Mouse (Mus musculus) hindbrain, embryonic 11.5 days (tissue): ENCODE measurements at regions not wholly inside any gene's neighbourhood (a gene's known extent, or its start where the extent isn't known, plus 50 kb on each side); places are given as distances from the start of the nearest gene placed in this dataset. TPM values are rescaled to one million over a fixed set of nuclear protein-coding genes. Genes with fewer than 3 reads are reported as not detected.

Experiments
- ATAC-seq: fragments of 200-750 bp; cut with Nextera tagmentation; 2 replicates; pipeline ENCODE4 v1.8.0; 2017; ENCODE audit warnings: mild to moderate bottlenecking, moderate TSS enrichment, moderate library complexity; ENCODE audit not compliant: low FRiP score
- DNase-seq: peaks from one replicate; pipeline ENCODE4 v3.0.0-alpha.2; 2015; ENCODE audit warnings: low spot score
- H3K27ac ChIP-seq: fragments of 300-500 bp; sonication (generic); 2 replicates; pipeline ENCODE4 v1.5.1; 2014; ENCODE audit warnings: mild to moderate bottlenecking, low read depth, low read length
- H3K27me3 ChIP-seq: fragments of 300-500 bp; sonication (generic); 2 replicates; pipeline ENCODE4 v1.6.1; 2014; ENCODE audit warnings: mild to moderate bottlenecking, low read length, moderate library complexity, mixed read lengths; ENCODE audit not compliant: control insufficient read depth, insufficient read depth
- H3K36me3 ChIP-seq: fragments of 300-500 bp; sonication (generic); 2 replicates; pipeline ENCODE4 v1.6.1; 2014; ENCODE audit warnings: mild to moderate bottlenecking, low read length, moderate library complexity, mixed read lengths; ENCODE audit not compliant: control insufficient read depth, insufficient read depth
- H3K4me1 ChIP-seq: fragments of 300-500 bp; sonication (generic); replicated peaks from 2 replicates; pipeline ENCODE4 v1.6.1; 2014; ENCODE audit warnings: low read length, mixed read lengths; ENCODE audit not compliant: control insufficient read depth, insufficient read depth
- H3K4me2 ChIP-seq: fragments of 300-500 bp; sonication (generic); replicated peaks from 2 replicates; pipeline ENCODE4 v1.6.1; 2014; ENCODE audit warnings: mild to moderate bottlenecking, low read depth, low read length
- H3K4me3 ChIP-seq: fragments of 300-500 bp; sonication (generic); 2 replicates; pipeline ENCODE4 v1.5.1; 2014; ENCODE audit warnings: low read depth, low read length
- H3K9ac ChIP-seq: fragments of 300-500 bp; sonication (generic); 2 replicates; pipeline ENCODE4 v1.6.1; 2014; ENCODE audit warnings: low read depth, low read length
- H3K9me3 ChIP-seq: fragments of 300-500 bp; sonication (generic); 2 replicates; pipeline ENCODE4 v1.6.1; 2016; ENCODE audit warnings: low read length; ENCODE audit not compliant: control insufficient read depth
- WGBS: fragments of 180-500 bp; shearing (Covaris S2); extraction: QIAGEN DNeasy Blood & Tissue Kit; methylation state at CpG from one replicate; pipeline ENCODE4 v1.1.7; 2014; 5-methylcytosine and 5-hydroxymethylcytosine counted together
- microRNA counts: library from miRNA; unstranded; fragments of <30 nt; microRNA quantifications from one replicate; lab custom pipeline; 2015

DNA sequence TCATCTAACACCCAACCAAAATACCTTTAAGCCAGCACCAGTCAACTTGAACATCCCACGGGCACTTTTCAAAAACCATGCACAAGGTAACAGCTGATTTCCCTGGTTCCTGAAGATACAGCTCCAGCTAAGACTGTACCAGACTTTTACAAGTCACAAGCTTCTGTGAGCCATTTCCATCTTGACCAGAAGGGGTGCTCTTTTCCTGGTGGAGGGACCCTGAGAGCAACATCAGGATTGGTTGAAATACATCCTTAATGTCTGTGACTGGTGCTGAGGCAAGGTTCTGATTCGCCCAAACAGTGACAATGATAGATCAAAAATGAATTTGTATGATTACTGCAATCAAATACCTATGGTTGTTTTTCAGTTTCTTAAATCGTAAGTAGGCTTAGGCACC is 71.0 kb upstream of the Sptlc3 start:
- DNase-seq, result no peak
- Histone ChIP-seq H3K4me2 (no peak overlapping the region), H3K4me3 (no peak overlapping the region), H3K36me3 (no peaks in the 10 kb centered on the region), H3K27ac (no peak overlapping the region), H3K4me1 (no peaks in the 10 kb centered on the region), H3K9ac (no peak overlapping the region), H3K9me3 (no peaks in the 10 kb centered on the region), H3K27me3 (no peaks in the 10 kb centered on the region)
- WGBS, result 89% methylated on average over 3 of the region's 3 CpGs
- no peak for ATAC-seq

DNA sequence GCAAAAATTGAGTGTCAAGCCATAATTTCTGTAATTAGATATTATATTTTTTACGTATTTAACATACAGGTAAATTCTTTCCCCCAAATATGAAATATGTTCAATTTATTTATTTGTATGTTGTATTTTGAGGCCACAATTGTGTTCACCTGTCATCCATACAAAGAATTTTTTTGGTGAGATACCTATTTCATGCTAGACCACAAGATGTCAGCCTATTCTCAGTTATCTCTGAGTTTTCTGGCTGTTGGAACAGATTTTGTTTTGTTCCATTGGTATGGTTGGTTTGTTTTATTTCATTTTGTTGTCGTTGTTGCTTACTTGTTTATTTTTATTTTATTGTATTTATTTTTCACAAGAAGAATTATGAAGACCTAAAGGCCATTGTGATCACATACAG is 70.3 kb upstream of the Sptlc3 start:
- no peak overlapping the region for H3K4me2 ChIP-seq
- H3K4me3 ChIP-seq, result no peak overlapping the region
- 80% methylated on average over 2 of the region's 2 CpGs for WGBS
- no peaks in the 10 kb centered on the region for H3K27me3 ChIP-seq
- no peaks in the 10 kb centered on the region for H3K4me1 ChIP-seq
- H3K36me3 ChIP-seq, result no peaks in the 10 kb centered on the region
- ATAC-seq (no peak), DNase-seq (no peak)
- H3K27ac ChIP-seq, result no peak overlapping the region
- H3K9ac ChIP-seq, result no peak overlapping the region
- no peaks in the 10 kb centered on the region for H3K9me3 ChIP-seq

MicroRNAs encoded in the stretch of these regions (microRNA counts, 519-probe panel; counts per million panel counts)
- microRNA mmu-miR-1952 (lab: Ali Mortazavi, UCI), result not detected
